Mouse (Mus musculus) midbrain, embryonic 14.5 days (tissue): ENCODE measurements around the gene Cwc25. TPM values are rescaled to one million over a fixed set of nuclear protein-coding genes. Genes with fewer than 3 reads are reported as not detected.

ENCODE experiments used
- ATAC-seq: fragments of 200-750 bp; cut with Nextera tagmentation; 2 replicates; pipeline ENCODE4 v1.8.0; 2017; ENCODE audit warnings: moderate number of reproducible peaks, moderate library complexity; ENCODE audit not compliant: low FRiP score, low TSS enrichment
- DNase-seq: peaks from one replicate; pipeline ENCODE4 v3.0.0-alpha.2; 2015
- H3K27ac ChIP-seq: fragments of 300-500 bp; sonication (generic); replicated peaks from 2 replicates; pipeline ENCODE4 v1.5.1; 2014; ENCODE audit warnings: mild to moderate bottlenecking, low read depth, low read length, moderate library complexity
- H3K27me3 ChIP-seq: fragments of 300-500 bp; sonication (generic); 2 replicates; pipeline ENCODE4 v1.6.1; 2014; ENCODE audit warnings: low read length, control low read depth, mixed read lengths; ENCODE audit not compliant: control insufficient read depth, insufficient read depth
- H3K36me3 ChIP-seq: fragments of 300-500 bp; sonication (generic); 2 replicates; pipeline ENCODE4 v1.6.1; 2014; ENCODE audit warnings: low read length, control low read depth; ENCODE audit not compliant: control insufficient read depth, insufficient read depth
- H3K4me1 ChIP-seq: fragments of 300-500 bp; sonication (generic); 2 replicates; pipeline ENCODE4 v1.6.1; 2014; ENCODE audit warnings: mild to moderate bottlenecking, antibody characterized with exemption, low read length, control low read depth; ENCODE audit not compliant: control insufficient read depth, insufficient read depth
- H3K4me2 ChIP-seq: fragments of 300-500 bp; sonication (generic); 2 replicates; pipeline ENCODE4 v1.6.1; 2014; ENCODE audit warnings: mild to moderate bottlenecking, low read length, moderate library complexity
- H3K4me3 ChIP-seq: fragments of 300-500 bp; sonication (generic); replicated peaks from 2 replicates; pipeline ENCODE4 v1.5.1; 2014; ENCODE audit warnings: low read depth, low read length
- H3K9ac ChIP-seq: fragments of 300-500 bp; sonication (generic); replicated peaks from 2 replicates; pipeline ENCODE4 v1.6.1; 2014; ENCODE audit warnings: mild to moderate bottlenecking, low read length, moderate library complexity
- H3K9me3 ChIP-seq: fragments of 300-500 bp; sonication (generic); 2 replicates; pipeline ENCODE4 v1.6.1; 2016; ENCODE audit warnings: low read length, control low read depth, mixed read lengths; ENCODE audit not compliant: control insufficient read depth
- WGBS: fragments of 180-500 bp; shearing (Covaris S2); extraction: QIAGEN DNeasy Blood & Tissue Kit; methylation state at CpG from one replicate; pipeline ENCODE4 v1.1.7; 2014; 5-methylcytosine and 5-hydroxymethylcytosine counted together
- polyA plus RNA-seq: library from polyadenylated mRNA; unstranded; fragments of >200 nt; fragmentation: Nextera tagmentation; extraction: Ambion mirVana; gene quantifications from 2 replicates; pipeline ENCODE4 v1.2.1, GENCODE M21; 2014

The Cwc25 gene
- polyA plus RNA-seq, 1 experiment from 2014 or later: 13.2 TPM

GRCm38 (mm10) chr11:97771410-97771809 is 5.1 kb upstream of the Cwc25 start:
- Histone ChIP-seq H3K27ac (no peak overlapping the region), H3K4me2 (no peak overlapping the region), H3K27me3 (no peaks in the 10 kb centered on the region), H3K9me3 (no peaks in the 10 kb centered on the region), H3K9ac (no peak overlapping the region), H3K36me3 (peaks cover 15% of the 10 kb centered on the region), H3K4me3 (no peak overlapping the region), H3K4me1 (0 out of 2 replicates have a peak, but pooled peaks cover 3% of the 10 kb centered on the region)
- WGBS: 82% methylated on average over 14 of the region's 14 CpGs
- ATAC-seq (no peak), DNase-seq (no peak)

- Histone ChIP-seq H3K4me1 (peaks cover 16% of the 10 kb centered on the region), H3K36me3 (no peaks in the 10 kb centered on the region), H3K4me2 (no peak overlapping the region), H3K4me3 (no peak overlapping the region), H3K27me3 (no peaks in the 10 kb centered on the region), H3K9ac (no peak overlapping the region), H3K27ac (no peak overlapping the region), H3K9me3 (no peaks in the 10 kb centered on the region)
- WGBS: 43% methylated on average over 2 of the region's 2 CpGs
- DNase-seq (no peak), ATAC-seq (no peak)
Observed at GRCm38 (mm10) chr11:97769704-97770103, 3.3 kb upstream of the Cwc25 start.

DNA sequence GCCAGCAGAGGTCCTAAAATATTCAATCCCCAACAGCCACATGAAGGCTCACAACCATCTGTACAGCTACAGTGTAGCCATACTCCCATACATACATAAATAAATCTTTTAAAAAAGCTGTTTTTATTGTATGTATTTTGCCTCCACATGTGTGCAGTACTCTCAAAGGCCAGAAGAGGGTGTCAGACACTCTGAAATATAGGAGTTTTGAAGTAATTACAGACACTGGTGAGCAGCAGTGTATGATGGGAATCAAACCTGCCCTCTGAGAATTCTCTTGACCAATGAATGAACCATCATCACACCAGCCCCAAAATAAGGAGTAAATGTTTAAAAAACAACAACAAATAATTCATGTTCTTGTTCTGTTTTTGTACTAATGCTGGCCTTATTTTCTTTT is 4.7 kb downstream of the Cwc25 start:
- ATAC-seq (no peak), DNase-seq (no peak)
- peaks cover 50% of the 10 kb centered on the region for H3K36me3 ChIP-seq
- H3K9ac ChIP-seq: no peak overlapping the region
- H3K4me3 ChIP-seq: no peak overlapping the region
- no peaks in the 10 kb centered on the region for H3K9me3 ChIP-seq
- H3K27ac ChIP-seq: no peak overlapping the region
- H3K4me1 ChIP-seq: peaks cover 13% of the 10 kb centered on the region
- no peak overlapping the region for H3K4me2 ChIP-seq
- no peaks in the 10 kb centered on the region for H3K27me3 ChIP-seq

GRCm38 (mm10) chr11:97758942-97759341 is 7.4 kb downstream of the Cwc25 start:
- Histone ChIP-seq H3K27ac (no peak overlapping the region), H3K4me2 (no peak overlapping the region), H3K9me3 (no peaks in the 10 kb centered on the region), H3K27me3 (no peaks in the 10 kb centered on the region), H3K4me3 (no peak overlapping the region), H3K4me1 (no peaks in the 10 kb centered on the region), H3K9ac (no peak overlapping the region), H3K36me3 (peaks cover 70% of the 10 kb centered on the region)
- WGBS: 90% methylated on average over 6 of the region's 6 CpGs
- DNase-seq (no peak), ATAC-seq (no peak)

DNA sequence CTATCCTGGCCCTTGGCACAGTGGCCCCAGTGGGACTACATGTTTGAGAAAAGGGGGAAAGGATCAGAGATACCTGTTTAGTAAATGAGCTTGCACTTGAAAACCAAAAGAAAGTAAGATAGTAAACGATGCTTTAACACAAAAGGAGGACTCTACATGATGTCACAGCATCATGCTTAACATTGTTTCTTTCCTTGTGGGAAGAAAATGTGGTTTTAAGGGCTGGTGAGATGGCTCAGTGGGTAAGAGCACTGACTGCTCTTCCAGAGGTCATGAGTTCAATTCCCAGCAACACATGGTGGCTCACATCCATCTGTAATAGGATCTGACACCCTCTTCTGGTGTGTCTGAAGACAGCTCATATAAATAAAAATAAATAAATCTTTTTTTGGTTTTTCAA is 8.2 kb downstream of the Cwc25 start:
- H3K27ac ChIP-seq: no peak overlapping the region
- H3K27me3 ChIP-seq: no peaks in the 10 kb centered on the region
- H3K4me3 ChIP-seq: no peak overlapping the region
- no peak overlapping the region for H3K4me2 ChIP-seq
- 94% methylated on average over 1 of the region's 1 CpGs for WGBS
- no peak for ATAC-seq
- no peaks in the 10 kb centered on the region for H3K4me1 ChIP-seq
- H3K36me3 ChIP-seq: peaks cover 78% of the 10 kb centered on the region
- no peak for DNase-seq
- H3K9ac ChIP-seq: no peak overlapping the region
- H3K9me3 ChIP-seq: no peaks in the 10 kb centered on the region

GRCm38 (mm10) chr11:97753277-97753676 is 13.1 kb downstream of the Cwc25 start:
- no peaks in the 10 kb centered on the region for H3K27me3 ChIP-seq
- no peak for DNase-seq
- no peak for ATAC-seq
- H3K27ac ChIP-seq: no peak overlapping the region
- no peak overlapping the region for H3K9ac ChIP-seq
- no peak overlapping the region for H3K4me2 ChIP-seq
- 95% methylated on average over 8 of the region's 8 CpGs for WGBS
- peaks cover 89% of the 10 kb centered on the region for H3K36me3 ChIP-seq
- no peaks in the 10 kb centered on the region for H3K4me1 ChIP-seq
- no peak overlapping the region for H3K4me3 ChIP-seq
- no peaks in the 10 kb centered on the region for H3K9me3 ChIP-seq

- Histone ChIP-seq H3K9me3 (no peaks in the 10 kb centered on the region), H3K27me3 (no peaks in the 10 kb centered on the region), H3K36me3 (peaks cover 72% of the 10 kb centered on the region), H3K9ac (no peak overlapping the region), H3K27ac (no peak overlapping the region), H3K4me2 (no peak overlapping the region), H3K4me1 (peaks cover 2% of the 10 kb centered on the region), H3K4me3 (no peak overlapping the region)
- 93% methylated on average over 5 of the region's 5 CpGs for WGBS
- DNase-seq (no peak), ATAC-seq (no peak)
Observed at GRCm38 (mm10) chr11:97748496-97748895, 17.9 kb downstream of the Cwc25 start.

DNA sequence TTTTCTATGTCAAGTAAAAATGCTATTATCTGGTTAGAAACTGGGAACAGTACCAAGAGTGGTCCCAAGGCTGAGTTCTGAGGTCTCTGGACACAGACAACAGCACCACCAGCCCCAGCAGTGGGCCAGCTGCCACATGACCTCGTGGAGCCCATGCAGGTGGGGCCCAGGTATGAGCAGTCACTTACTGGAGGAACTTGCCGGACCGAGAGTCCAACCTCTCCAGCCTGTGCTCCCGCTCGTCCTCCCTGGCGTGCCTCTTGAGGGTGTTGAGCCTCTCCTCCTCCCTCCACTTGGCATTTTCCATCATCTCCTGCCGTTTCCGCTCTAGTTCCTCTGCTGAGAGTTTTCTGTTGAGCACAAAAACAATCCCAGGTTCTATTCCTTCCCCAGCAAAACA is 18.6 kb downstream of the Cwc25 start:
- Histone ChIP-seq H3K4me2 (no peak overlapping the region), H3K4me3 (no peak overlapping the region), H3K27me3 (no peaks in the 10 kb centered on the region), H3K27ac (no peak overlapping the region), H3K9ac (no peak overlapping the region), H3K9me3 (no peaks in the 10 kb centered on the region), H3K4me1 (peaks cover 9% of the 10 kb centered on the region), H3K36me3 (peaks cover 65% of the 10 kb centered on the region)
- ATAC-seq (no peak), DNase-seq (no peak)
- 91% methylated on average over 8 of the region's 8 CpGs for WGBS

- WGBS: 8% methylated on average over 13 of the region's 13 CpGs
- peak overlapping the region; percentile 76 for H3K4me3 ChIP-seq
- H3K27me3 ChIP-seq: no peaks in the 10 kb centered on the region
- peak; percentile 6; the same call in 1 of the 2 replicates for ATAC-seq
- 0 out of 2 replicates have a peak overlapping the region, but pooled peaks have one; percentile 83 for H3K9ac ChIP-seq
- no peak for DNase-seq
- H3K36me3 ChIP-seq: peaks cover 44% of the 10 kb centered on the region
- H3K27ac ChIP-seq: peak overlapping the region; percentile 98; the same call in 1 of the 2 replicates
- H3K9me3 ChIP-seq: no peaks in the 10 kb centered on the region
- peak overlapping the region; percentile 52 for H3K4me2 ChIP-seq
- H3K4me1 ChIP-seq: peaks cover 18% of the 10 kb centered on the region
Observed at GRCm38 (mm10) chr11:97745331-97745721, 21.0 kb downstream of the Cwc25 start.
